Mouse (Mus musculus) midbrain, embryonic 15.5 days (tissue): ENCODE results near the gene Reep6. TPM values are rescaled to one million over a fixed set of nuclear protein-coding genes. Genes with fewer than 3 reads are reported as not detected.

ENCODE experiments used
- ATAC-seq: fragments of 200-750 bp; cut with Nextera tagmentation; replicated peaks from 2 replicates; pipeline ENCODE4 v1.8.0; 2017; ENCODE audit warnings: moderate TSS enrichment
- H3K27ac ChIP-seq: fragments of 300-500 bp; sonication (generic); 2 replicates; pipeline ENCODE4 v1.5.1; 2015; ENCODE audit warnings: mild to moderate bottlenecking, inconsistent platforms
- H3K27me3 ChIP-seq: fragments of 300-500 bp; sonication (generic); replicated peaks from 2 replicates; pipeline ENCODE4 v1.6.1; 2015; ENCODE audit warnings: inconsistent platforms
- H3K36me3 ChIP-seq: fragments of 300-500 bp; sonication (generic); replicated peaks from 2 replicates; pipeline ENCODE4 v1.6.1; 2015; ENCODE audit warnings: inconsistent platforms
- H3K4me1 ChIP-seq: fragments of 300-500 bp; sonication (generic); 2 replicates; pipeline ENCODE4 v1.6.1; 2015; ENCODE audit warnings: inconsistent platforms
- H3K4me2 ChIP-seq: fragments of 300-500 bp; sonication (generic); 2 replicates; pipeline ENCODE4 v1.6.1; 2015; ENCODE audit warnings: inconsistent platforms, mild to moderate bottlenecking, moderate library complexity
- H3K4me3 ChIP-seq: fragments of 300-500 bp; sonication (generic); 2 replicates; pipeline ENCODE4 v1.5.1; 2015; ENCODE audit warnings: mild to moderate bottlenecking, inconsistent platforms
- H3K9ac ChIP-seq: fragments of 300-500 bp; sonication (generic); 2 replicates; pipeline ENCODE4 v1.6.1; 2015; ENCODE audit warnings: mild to moderate bottlenecking, inconsistent platforms
- H3K9me3 ChIP-seq: fragments of 300-500 bp; sonication (generic); 2 replicates; pipeline ENCODE4 v1.6.1; 2016; ENCODE audit warnings: inconsistent platforms
- WGBS: fragments of 180-500 bp; shearing (Covaris S2); methylation state at CpG from one replicate; pipeline ENCODE4 v1.1.7; 2015; ENCODE audit warnings: mixed read lengths; 5-methylcytosine and 5-hydroxymethylcytosine counted together
- polyA plus RNA-seq: library from polyadenylated mRNA; unstranded; fragments of >200 nt; fragmentation: Nextera tagmentation; extraction: Ambion mirVana; gene quantifications from 2 replicates; pipeline ENCODE4 v1.2.1, GENCODE M21; 2015

The Reep6 gene
- polyA plus RNA-seq, 1 experiment from 2014 or later = 5.5 TPM

DNA sequence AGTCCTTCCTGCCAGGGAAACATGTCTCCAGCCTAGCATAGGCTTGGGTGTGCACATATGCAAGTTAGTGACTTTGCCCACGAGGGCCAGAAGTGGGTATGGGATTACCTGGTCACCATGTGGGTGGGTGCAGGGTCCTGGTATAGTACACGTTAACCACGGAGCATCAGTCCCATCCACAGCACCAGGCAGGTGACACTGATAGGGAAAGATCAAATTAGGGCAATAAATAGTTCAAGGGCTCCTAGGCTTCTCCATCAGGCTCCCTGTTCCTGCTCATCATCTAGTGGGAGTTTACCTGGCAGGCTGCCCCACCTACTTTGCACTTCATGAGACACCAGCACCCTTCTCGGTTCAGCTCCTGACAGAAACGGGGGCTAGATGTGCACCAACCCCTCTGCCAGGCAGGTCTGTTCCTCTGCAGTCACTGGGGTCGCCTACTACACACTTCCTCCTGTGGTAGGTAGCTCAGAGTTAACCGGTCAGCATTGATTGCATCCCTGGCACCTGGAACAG, 34.9 kb upstream of the Reep6 start:
- H3K9ac ChIP-seq = peak overlapping the region; percentile 92; the same call in 1 of the 2 replicates
- peaks cover 63% of the 10 kb centered on the region for H3K4me1 ChIP-seq
- 49% methylated on average over 7 of the region's 7 CpGs for WGBS
- no peak for ATAC-seq
- H3K4me3 ChIP-seq = 0 out of 2 replicates have a peak overlapping the region, but pooled peaks have one; percentile 3
- H3K27ac ChIP-seq = peak overlapping the region; percentile 98
- peak overlapping the region; percentile 98; the same call in 1 of the 2 replicates for H3K4me2 ChIP-seq
- peaks cover 14% of the 10 kb centered on the region for H3K36me3 ChIP-seq
- no peaks in the 10 kb centered on the region for H3K9me3 ChIP-seq
- H3K27me3 ChIP-seq = no peaks in the 10 kb centered on the region

- Histone ChIP-seq H3K4me2 (peak within 1 kb of the TSS; percentile 98), H3K4me3 (peak within 1 kb of the TSS; percentile 47), H3K36me3 (peaks cover 14% of the 10 kb centered on the region), H3K4me1 (peaks cover 63% of the 10 kb centered on the region), H3K9ac (peak within 1 kb of the TSS; percentile 92), H3K27me3 (no peaks in the 10 kb centered on the region), H3K9me3 (no peaks in the 10 kb centered on the region), H3K27ac (peak within 1 kb of the TSS; percentile 98)
- ATAC-seq = peak; percentile 70
- WGBS = 0% methylated on average over 26 of the region's 26 CpGs
These were observed 33.9 kb upstream of the Reep6 start, which contains the start of gene Apc2 for GRCm38 (mm10) chr10:80295618-80296425. TSS of gene Apc2 (plus strand) at chr10:80295977.

DNA sequence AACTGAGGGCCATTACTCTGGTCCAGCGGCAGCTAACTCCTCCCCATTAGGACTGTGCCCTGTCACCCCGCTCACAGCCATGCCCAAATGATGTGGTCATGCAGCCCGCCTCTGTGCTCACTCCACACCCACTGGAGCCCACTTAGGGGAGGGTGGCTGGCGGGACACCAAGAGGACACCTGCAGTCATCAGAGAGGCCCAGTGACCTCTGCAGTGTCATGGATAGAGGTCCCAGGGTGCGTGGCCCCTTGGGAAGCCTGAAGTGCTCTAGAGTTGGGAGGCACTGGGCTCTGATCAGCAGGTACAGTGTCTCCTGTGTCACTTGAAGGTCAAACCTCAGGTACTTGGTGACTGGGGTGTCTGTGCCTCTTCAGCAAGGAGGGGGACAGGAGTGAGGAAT, 32.9 kb upstream of the Reep6 start:
- WGBS = 83% methylated on average over 5 of the region's 5 CpGs
- no peaks in the 10 kb centered on the region for H3K27me3 ChIP-seq
- peaks cover 14% of the 10 kb centered on the region for H3K36me3 ChIP-seq
- ATAC-seq = no peak
- peak overlapping the region; percentile 98 for H3K27ac ChIP-seq
- no peaks in the 10 kb centered on the region for H3K9me3 ChIP-seq
- peak overlapping the region; percentile 98 for H3K4me2 ChIP-seq
- peak overlapping the region; percentile 47 for H3K4me3 ChIP-seq
- H3K4me1 ChIP-seq = peaks cover 67% of the 10 kb centered on the region
- peak overlapping the region; percentile 92 for H3K9ac ChIP-seq

DNA sequence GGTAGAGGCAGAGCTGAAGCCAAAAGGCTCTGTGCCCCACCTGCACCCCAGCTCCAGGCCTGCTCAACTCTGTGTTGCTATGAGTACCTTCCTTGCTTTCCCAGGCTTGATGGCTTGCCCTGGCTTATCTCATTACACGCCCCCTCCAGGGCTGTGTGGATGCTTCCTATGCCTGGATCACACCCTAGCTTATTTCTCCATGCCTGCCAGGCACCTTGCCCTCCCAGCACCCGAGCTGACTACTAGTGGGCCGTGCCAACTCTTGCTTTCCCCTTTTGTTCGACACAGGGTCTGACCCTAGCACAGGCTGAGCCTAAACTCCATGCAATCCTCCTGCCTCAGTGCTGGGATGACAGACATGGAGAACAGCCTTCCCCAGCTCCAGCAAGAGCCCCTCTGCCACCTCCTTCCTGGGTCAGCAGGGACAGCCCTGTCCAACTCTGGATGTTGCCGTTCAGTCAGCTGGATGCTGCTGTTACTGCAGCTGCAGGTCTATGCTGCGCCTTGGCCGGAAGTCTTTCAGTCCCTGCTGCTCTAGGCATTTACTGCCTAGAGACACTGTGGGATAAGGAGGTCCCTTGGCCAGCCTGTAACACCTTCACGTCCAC, 32.1 kb upstream of the Reep6 start:
- H3K4me2 ChIP-seq = peak overlapping the region; percentile 98
- H3K9me3 ChIP-seq = no peaks in the 10 kb centered on the region
- no peak for ATAC-seq
- H3K4me3 ChIP-seq = peak overlapping the region; percentile 47; the same call in 1 of the 2 replicates
- peak overlapping the region; percentile 92 for H3K9ac ChIP-seq
- H3K27ac ChIP-seq = peak overlapping the region; percentile 98
- H3K36me3 ChIP-seq = peaks cover 14% of the 10 kb centered on the region
- H3K27me3 ChIP-seq = no peaks in the 10 kb centered on the region
- 66% methylated on average over 8 of the region's 8 CpGs for whole genome bisulfite sequencing
- H3K4me1 ChIP-seq = peaks cover 73% of the 10 kb centered on the region

DNA sequence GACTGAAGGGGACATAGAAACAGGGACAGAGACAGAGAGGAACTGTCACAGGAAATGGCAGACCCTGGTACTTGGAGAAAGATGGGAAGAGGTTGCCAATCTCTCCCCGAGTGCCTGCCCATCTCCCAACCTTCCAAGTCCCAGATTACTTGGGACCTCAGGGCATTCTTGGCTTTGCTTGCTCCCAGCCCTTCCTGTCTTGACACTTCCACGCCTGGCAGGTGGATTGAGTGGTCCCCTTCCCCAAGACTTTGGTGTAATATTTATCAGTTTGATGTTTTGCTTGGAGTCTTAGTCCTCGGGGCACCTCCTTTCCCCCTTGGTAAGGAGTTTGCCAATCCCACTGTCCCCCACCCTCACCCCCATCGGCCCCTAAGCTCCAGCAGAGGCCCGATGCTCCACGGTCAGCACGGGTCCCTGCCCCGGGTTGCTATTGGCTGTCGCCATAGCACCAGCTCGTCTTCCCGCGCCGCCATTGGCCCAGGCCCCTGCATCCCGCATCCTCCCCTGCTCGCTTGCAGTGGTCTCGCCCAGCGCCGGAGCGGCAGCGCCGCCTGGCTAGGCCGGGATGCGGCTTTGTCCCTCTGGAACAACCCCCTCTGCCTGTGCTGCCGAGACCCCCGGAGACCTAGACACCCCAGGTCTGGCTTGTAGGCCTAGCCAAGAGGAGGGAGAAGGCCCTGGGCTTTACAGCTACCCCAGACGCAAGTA, 31.0 kb upstream of the Reep6 start:
- peak overlapping the region; percentile 67 for H3K4me3 ChIP-seq
- peak; percentile 76 for ATAC-seq
- H3K27me3 ChIP-seq = no peaks in the 10 kb centered on the region
- H3K4me2 ChIP-seq = peak overlapping the region; percentile 98
- peaks cover 16% of the 10 kb centered on the region for H3K36me3 ChIP-seq
- peaks cover 73% of the 10 kb centered on the region for H3K4me1 ChIP-seq
- peak overlapping the region; percentile 92 for H3K9ac ChIP-seq
- 1% methylated on average over 26 of the region's 26 CpGs for WGBS
- H3K9me3 ChIP-seq = no peaks in the 10 kb centered on the region
- peak overlapping the region; percentile 98 for H3K27ac ChIP-seq

DNA sequence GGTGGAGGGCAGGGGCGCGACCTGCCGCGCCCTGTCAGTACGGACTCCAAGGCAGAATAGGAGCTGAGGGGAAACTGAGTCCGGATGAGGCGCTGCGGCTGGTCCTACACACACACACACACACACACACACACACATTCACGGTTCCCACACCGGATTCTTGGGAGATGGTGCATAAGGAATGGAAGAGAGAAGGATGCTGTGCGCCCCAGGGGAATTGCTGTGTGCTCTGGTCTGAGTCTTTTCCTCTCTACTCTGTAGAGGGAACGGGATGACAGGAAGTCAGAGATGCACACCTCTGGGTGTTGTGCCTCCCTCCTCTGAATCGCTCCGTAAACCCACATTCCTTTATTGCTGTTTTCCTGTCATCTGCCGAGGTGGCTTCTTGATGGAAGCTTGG, 30.5 kb upstream of the Reep6 start:
- Histone ChIP-seq H3K9ac (peak overlapping the region; percentile 92), H3K9me3 (no peaks in the 10 kb centered on the region), H3K36me3 (peaks cover 14% of the 10 kb centered on the region), H3K4me3 (peak overlapping the region; percentile 67), H3K4me1 (peaks cover 73% of the 10 kb centered on the region), H3K27ac (peak overlapping the region; percentile 98), H3K4me2 (peak overlapping the region; percentile 98), H3K27me3 (no peaks in the 10 kb centered on the region)
- no peak for ATAC-seq
- 3% methylated on average over 15 of the region's 15 CpGs for WGBS

DNA sequence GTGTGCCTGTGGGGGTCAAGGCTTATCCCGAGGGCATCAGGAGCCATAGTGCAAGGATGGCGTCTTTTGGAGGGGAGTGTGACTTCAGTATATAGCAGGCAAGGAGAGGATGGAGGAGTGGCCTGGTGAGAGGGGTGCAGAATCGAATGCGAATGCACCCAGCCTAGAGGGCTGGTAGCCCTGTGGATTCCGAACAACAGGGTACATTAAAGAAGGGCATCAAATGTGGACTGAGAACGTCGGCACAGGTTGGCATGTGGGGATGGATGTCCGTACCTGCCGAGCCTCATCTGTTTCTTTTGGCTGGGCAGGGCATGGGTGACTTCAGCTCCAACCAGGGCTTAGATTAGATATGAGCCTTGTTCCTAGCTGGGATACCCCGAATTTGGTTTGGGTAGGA, 29.9 kb upstream of the Reep6 start:
- 28% methylated on average over 10 of the region's 10 CpGs for WGBS
- H3K36me3 ChIP-seq = peaks cover 14% of the 10 kb centered on the region
- H3K4me1 ChIP-seq = peaks cover 73% of the 10 kb centered on the region
- ATAC-seq = no peak
- H3K27me3 ChIP-seq = no peaks in the 10 kb centered on the region
- H3K9ac ChIP-seq = peak overlapping the region; percentile 92
- H3K4me3 ChIP-seq = peak overlapping the region; percentile 67
- peak overlapping the region; percentile 98 for H3K27ac ChIP-seq
- peak overlapping the region; percentile 98 for H3K4me2 ChIP-seq
- H3K9me3 ChIP-seq = no peaks in the 10 kb centered on the region

- H3K27ac ChIP-seq = peak overlapping the region; percentile 98
- H3K9me3 ChIP-seq = no peaks in the 10 kb centered on the region
- no peaks in the 10 kb centered on the region for H3K27me3 ChIP-seq
- ATAC-seq = peak; percentile 85
- H3K9ac ChIP-seq = peak overlapping the region; percentile 92
- peak overlapping the region; percentile 98 for H3K4me2 ChIP-seq
- H3K4me3 ChIP-seq = peak overlapping the region; percentile 67
- WGBS = 2% methylated on average over 11 of the region's 11 CpGs
- peaks cover 73% of the 10 kb centered on the region for H3K4me1 ChIP-seq
- peaks cover 23% of the 10 kb centered on the region for H3K36me3 ChIP-seq
These were observed 29.0 kb upstream of the Reep6 start for GRCm38 (mm10) chr10:80300672-80301181.

DNA sequence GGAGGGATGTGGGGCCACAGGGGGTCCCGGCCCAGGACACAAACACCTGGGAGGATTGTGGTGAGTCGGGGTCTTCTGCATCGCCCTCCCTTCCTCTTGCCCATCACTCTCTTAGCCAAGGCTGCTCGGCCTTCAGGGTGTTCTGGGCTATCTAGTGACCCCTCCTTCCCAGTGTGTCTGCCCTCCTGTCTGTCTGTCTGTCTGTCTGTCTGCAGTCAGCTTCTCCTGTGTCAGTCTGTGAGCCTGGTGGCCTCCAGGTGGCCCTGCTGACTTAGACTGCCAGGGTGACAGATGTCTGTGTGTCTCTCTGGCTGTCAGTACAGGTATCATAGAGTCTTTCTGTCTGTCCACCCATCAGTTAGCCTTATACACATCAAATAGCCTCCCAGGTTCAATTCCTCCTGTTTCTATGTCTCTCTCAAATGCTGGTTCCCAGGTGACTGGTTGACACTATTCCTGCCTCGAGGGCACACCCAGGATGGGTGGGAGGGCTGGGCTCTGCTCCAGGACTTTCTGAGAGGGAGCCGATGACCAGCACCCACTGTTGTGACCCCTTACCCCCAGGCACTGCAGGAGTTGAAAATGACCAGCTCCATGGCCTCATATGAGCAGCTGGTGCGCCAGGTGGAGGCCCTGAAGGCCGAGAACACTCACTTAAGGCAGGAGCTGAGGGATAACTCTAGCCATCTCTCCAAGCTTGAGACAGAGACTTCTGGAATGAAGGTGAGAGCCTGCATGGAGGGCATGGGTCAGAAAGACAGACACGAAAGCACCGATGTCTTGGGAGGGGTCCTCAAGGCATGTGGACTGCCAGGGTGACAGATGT, 28.3 kb upstream of the Reep6 start:
- H3K4me3 ChIP-seq = peak overlapping the region; percentile 67
- WGBS = 53% methylated on average over 10 of the region's 10 CpGs
- H3K9me3 ChIP-seq = no peaks in the 10 kb centered on the region
- no peak for ATAC-seq
- H3K27ac ChIP-seq = peak overlapping the region; percentile 98
- H3K9ac ChIP-seq = peak overlapping the region; percentile 92
- no peaks in the 10 kb centered on the region for H3K27me3 ChIP-seq
- H3K4me1 ChIP-seq = peaks cover 68% of the 10 kb centered on the region
- peak overlapping the region; percentile 98 for H3K4me2 ChIP-seq
- peaks cover 30% of the 10 kb centered on the region for H3K36me3 ChIP-seq

DNA sequence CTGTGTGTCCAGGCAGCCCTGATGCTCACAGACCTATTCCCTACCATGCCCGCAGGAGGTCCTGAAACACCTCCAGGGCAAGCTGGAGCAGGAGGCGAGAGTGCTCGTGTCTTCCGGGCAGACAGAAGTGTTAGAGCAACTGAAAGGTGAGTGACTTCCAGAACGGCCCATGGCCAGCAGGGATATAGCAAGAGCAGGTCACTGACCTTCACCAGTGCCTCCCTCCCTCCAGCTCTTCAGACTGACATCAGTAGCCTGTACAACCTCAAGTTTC, 27.7 kb upstream of the Reep6 start:
- ATAC-seq = no peak

GRCm38 (mm10) chr10:80302471-80302881, 27.3 kb upstream of the Reep6 start:
- H3K27ac ChIP-seq = peak overlapping the region; percentile 98
- peaks cover 58% of the 10 kb centered on the region for H3K4me1 ChIP-seq
- no peaks in the 10 kb centered on the region for H3K9me3 ChIP-seq
- 9% methylated on average over 9 of the region's 9 CpGs for WGBS
- no peaks in the 10 kb centered on the region for H3K27me3 ChIP-seq
- peaks cover 40% of the 10 kb centered on the region for H3K36me3 ChIP-seq
- ATAC-seq = no peak
- H3K4me2 ChIP-seq = peak overlapping the region; percentile 98
- peak overlapping the region; percentile 92 for H3K9ac ChIP-seq
- H3K4me3 ChIP-seq = peak overlapping the region; percentile 67

More for the DNA sequence above, 27.7 kb upstream of the Reep6 start:
- 46% methylated on average over 5 of the region's 5 CpGs for WGBS
- peaks cover 36% of the 10 kb centered on the region for H3K36me3 ChIP-seq
- peak overlapping the region; percentile 67 for H3K4me3 ChIP-seq
- H3K4me2 ChIP-seq = peak overlapping the region; percentile 98
- no peaks in the 10 kb centered on the region for H3K27me3 ChIP-seq
- H3K4me1 ChIP-seq = peaks cover 63% of the 10 kb centered on the region
- no peaks in the 10 kb centered on the region for H3K9me3 ChIP-seq
- peak overlapping the region; percentile 92 for H3K9ac ChIP-seq
- peak overlapping the region; percentile 98 for H3K27ac ChIP-seq
